Mouse (Mus musculus) embryonic facial prominence, embryonic 14.5 days (tissue): ENCODE measurements around the gene Ehmt1. TPM values are rescaled to one million over a fixed set of nuclear protein-coding genes. Genes with fewer than 3 reads are reported as not detected.
A peak's percentile ranks its signal among the peaks of the same experiment; 100 is the strongest.

Source experiments
- ATAC-seq: fragments of 200-750 bp; cut with Nextera tagmentation; 2 replicates; pipeline ENCODE4 v1.8.0; 2017; ENCODE audit warnings: low read depth, moderate number of reproducible peaks, moderate TSS enrichment
- DNase-seq: peaks from one replicate; pipeline ENCODE4 v3.0.0-alpha.2; 2015; ENCODE audit warnings: low spot score
- H3K27ac ChIP-seq: fragments of 300-500 bp; sonication (generic); replicated peaks from 2 replicates; pipeline ENCODE4 v1.5.1; 2014; ENCODE audit warnings: low read depth, mild to moderate bottlenecking, low read length, moderate library complexity
- H3K27me3 ChIP-seq: fragments of 300-500 bp; sonication (generic); replicated peaks from 2 replicates; pipeline ENCODE4 v1.6.1; 2014; ENCODE audit warnings: low read length; ENCODE audit not compliant: control insufficient read depth, insufficient read depth
- H3K36me3 ChIP-seq: fragments of 300-500 bp; sonication (generic); 2 replicates; pipeline ENCODE4 v1.6.1; 2014; ENCODE audit warnings: low read length, mixed read lengths; ENCODE audit not compliant: control insufficient read depth, insufficient read depth
- H3K4me1 ChIP-seq: fragments of 300-500 bp; sonication (generic); 2 replicates; pipeline ENCODE4 v1.6.1; 2014; ENCODE audit warnings: antibody characterized with exemption, low read length; ENCODE audit not compliant: control insufficient read depth, insufficient read depth
- H3K4me2 ChIP-seq: fragments of 300-500 bp; sonication (generic); 2 replicates; pipeline ENCODE4 v1.6.1; 2014; ENCODE audit warnings: low read depth, mild to moderate bottlenecking, low read length, moderate library complexity, mixed read lengths
- H3K4me3 ChIP-seq: fragments of 300-500 bp; sonication (generic); 2 replicates; pipeline ENCODE4 v1.5.1; 2014; ENCODE audit warnings: low read depth, mild to moderate bottlenecking, low read length
- H3K9ac ChIP-seq: fragments of 300-500 bp; sonication (generic); 2 replicates; pipeline ENCODE4 v1.6.1; 2014; ENCODE audit warnings: low read depth, mild to moderate bottlenecking, low read length, moderate library complexity, mixed read lengths
- H3K9me3 ChIP-seq: fragments of 300-500 bp; sonication (generic); 2 replicates; pipeline ENCODE4 v1.6.1; 2016; ENCODE audit warnings: low read length; ENCODE audit not compliant: control insufficient read depth
- WGBS: fragments of 180-500 bp; shearing (Covaris S2); extraction: QIAGEN DNeasy Blood & Tissue Kit; methylation state at CpG from one replicate; pipeline ENCODE4 v1.1.7; 2014; 5-methylcytosine and 5-hydroxymethylcytosine counted together
- polyA plus RNA-seq: library from polyadenylated mRNA; unstranded; fragments of >200 nt; fragmentation: Nextera tagmentation; extraction: Ambion mirVana; gene quantifications from 2 replicates; pipeline ENCODE4 v1.2.1, GENCODE M21; 2014

Gene Ehmt1
- polyA plus RNA-seq, 1 experiment from 2014 or later: 67.1 TPM

GRCm38 (mm10) chr2:24863010-24863409 is 56.4 kb downstream of the Ehmt1 start:
- 89% methylated on average over 8 of the region's 8 CpGs for WGBS
- no peak overlapping the region for H3K9ac ChIP-seq
- H3K27ac ChIP-seq: no peak overlapping the region
- peaks cover 66% of the 10 kb centered on the region for H3K36me3 ChIP-seq
- no peaks in the 10 kb centered on the region for H3K27me3 ChIP-seq
- H3K9me3 ChIP-seq: no peaks in the 10 kb centered on the region
- no peak overlapping the region for H3K4me2 ChIP-seq
- no peak for DNase-seq
- no peaks in the 10 kb centered on the region for H3K4me1 ChIP-seq
- ATAC-seq: no peak
- H3K4me3 ChIP-seq: no peak overlapping the region

GRCm38 (mm10) chr2:24852408-24852807 is 67.0 kb downstream of the Ehmt1 start:
- no peaks in the 10 kb centered on the region for H3K27me3 ChIP-seq
- H3K4me3 ChIP-seq: no peak overlapping the region
- WGBS: 75% methylated on average over 5 of the region's 5 CpGs
- no peak overlapping the region for H3K27ac ChIP-seq
- H3K4me2 ChIP-seq: no peak overlapping the region
- H3K36me3 ChIP-seq: peaks cover 83% of the 10 kb centered on the region
- H3K4me1 ChIP-seq: no peaks in the 10 kb centered on the region
- no peak overlapping the region for H3K9ac ChIP-seq
- DNase-seq (peak; percentile 43), ATAC-seq (no peak)
- H3K9me3 ChIP-seq: no peaks in the 10 kb centered on the region

GRCm38 (mm10) chr2:24846557-24846956 is 72.9 kb downstream of the Ehmt1 start:
- 89% methylated on average over 1 of the region's 1 CpGs for WGBS
- no peak overlapping the region for H3K4me3 ChIP-seq

GRCm38 (mm10) chr2:24845256-24845655 is 74.2 kb downstream of the Ehmt1 start:
- H3K27ac ChIP-seq: no peak overlapping the region
- H3K9ac ChIP-seq: no peak overlapping the region
- H3K4me1 ChIP-seq: no peaks in the 10 kb centered on the region
- ATAC-seq: no peak
- DNase-seq: no peak
- H3K4me2 ChIP-seq: no peak overlapping the region
- WGBS: 80% methylated on average over 1 of the region's 1 CpGs
- no peak overlapping the region for H3K4me3 ChIP-seq
- H3K9me3 ChIP-seq: no peaks in the 10 kb centered on the region
- no peaks in the 10 kb centered on the region for H3K27me3 ChIP-seq
- H3K36me3 ChIP-seq: peaks cover 83% of the 10 kb centered on the region

More at GRCm38 (mm10) chr2:24846557-24846956, 72.9 kb downstream of the Ehmt1 start:
- peaks cover 82% of the 10 kb centered on the region for H3K36me3 ChIP-seq
- no peaks in the 10 kb centered on the region for H3K4me1 ChIP-seq
- no peak overlapping the region for H3K27ac ChIP-seq
- no peaks in the 10 kb centered on the region for H3K27me3 ChIP-seq
- ATAC-seq (no peak), DNase-seq (no peak)
- H3K9me3 ChIP-seq: no peaks in the 10 kb centered on the region
- no peak overlapping the region for H3K4me2 ChIP-seq
- H3K9ac ChIP-seq: no peak overlapping the region

- 85% methylated on average over 3 of the region's 3 CpGs for WGBS
- no peak for DNase-seq
- Histone ChIP-seq H3K9ac (no peak overlapping the region), H3K4me1 (no peaks in the 10 kb centered on the region), H3K27ac (no peak overlapping the region), H3K4me3 (no peak overlapping the region), H3K4me2 (no peak overlapping the region), H3K9me3 (no peaks in the 10 kb centered on the region), H3K36me3 (peaks cover 78% of the 10 kb centered on the region), H3K27me3 (no peaks in the 10 kb centered on the region)
- no peak for ATAC-seq
These were observed 88.8 kb downstream of the Ehmt1 start for GRCm38 (mm10) chr2:24830614-24831013.

- H3K9ac ChIP-seq: no peak overlapping the region
- peaks cover 90% of the 10 kb centered on the region for H3K36me3 ChIP-seq
- H3K4me2 ChIP-seq: no peak overlapping the region
- no peak overlapping the region for H3K27ac ChIP-seq
- H3K27me3 ChIP-seq: no peaks in the 10 kb centered on the region
- H3K9me3 ChIP-seq: no peaks in the 10 kb centered on the region
- H3K4me3 ChIP-seq: no peak overlapping the region
- no peak for DNase-seq
- ATAC-seq: no peak
- no peaks in the 10 kb centered on the region for H3K4me1 ChIP-seq
- 87% methylated on average over 3 of the region's 3 CpGs for WGBS
These were observed 109.7 kb downstream of the Ehmt1 start for GRCm38 (mm10) chr2:24809746-24810145.

- H3K4me3 ChIP-seq: no peak overlapping the region
- no peak overlapping the region for H3K4me2 ChIP-seq
- no peaks in the 10 kb centered on the region for H3K27me3 ChIP-seq
- H3K27ac ChIP-seq: no peak overlapping the region
- ATAC-seq: no peak
- H3K36me3 ChIP-seq: peaks cover 92% of the 10 kb centered on the region
- H3K4me1 ChIP-seq: no peaks in the 10 kb centered on the region
- H3K9me3 ChIP-seq: no peaks in the 10 kb centered on the region
- no peak overlapping the region for H3K9ac ChIP-seq
- WGBS: 94% methylated on average over 10 of the region's 10 CpGs
- DNase-seq: no peak
These were observed 111.7 kb downstream of the Ehmt1 start for GRCm38 (mm10) chr2:24807691-24808090.

GRCm38 (mm10) chr2:24807036-24807435 is 112.4 kb downstream of the Ehmt1 start:
- Histone ChIP-seq H3K27ac (no peak overlapping the region), H3K9me3 (no peaks in the 10 kb centered on the region), H3K4me2 (no peak overlapping the region), H3K4me1 (no peaks in the 10 kb centered on the region), H3K9ac (no peak overlapping the region), H3K27me3 (no peaks in the 10 kb centered on the region), H3K36me3 (peaks cover 92% of the 10 kb centered on the region), H3K4me3 (no peak overlapping the region)
- DNase-seq: no peak
- no peak for ATAC-seq
- WGBS: 98% methylated on average over 3 of the region's 3 CpGs

- no peak overlapping the region for H3K27ac ChIP-seq
- WGBS: 94% methylated on average over 6 of the region's 6 CpGs
- H3K4me3 ChIP-seq: no peak overlapping the region
- H3K36me3 ChIP-seq: peaks cover 93% of the 10 kb centered on the region
- DNase-seq (no peak), ATAC-seq (no peak)
- no peak overlapping the region for H3K4me2 ChIP-seq
- H3K9ac ChIP-seq: no peak overlapping the region
- H3K9me3 ChIP-seq: no peaks in the 10 kb centered on the region
- H3K4me1 ChIP-seq: no peaks in the 10 kb centered on the region
- no peaks in the 10 kb centered on the region for H3K27me3 ChIP-seq
These were observed 113.3 kb downstream of the Ehmt1 start for GRCm38 (mm10) chr2:24806143-24806542.
